Mouse (Mus musculus) liver, embryonic 14.5 days (tissue): ENCODE data around the gene Plekhn1. TPM values are rescaled to one million over a fixed set of nuclear protein-coding genes. Genes with fewer than 3 reads are reported as not detected.

ENCODE experiments used
- ATAC-seq: fragments of 200-750 bp; cut with Nextera tagmentation; 2 replicates; pipeline ENCODE4 v1.8.0; 2017; ENCODE audit warnings: moderate number of reproducible peaks, mild to moderate bottlenecking, moderate library complexity; ENCODE audit not compliant: insufficient read depth
- DNase-seq, 3 experiments: peaks; one replicate each; pipeline ENCODE4 v3.0.0-alpha.2; 2012 to 2013; ENCODE audit warnings: low read depth in 3 of 3, low spot score in 3 of 3
- H3K27ac ChIP-seq: fragments of 300-500 bp; sonication (generic); 2 replicates; pipeline ENCODE4 v1.5.1; 2014; ENCODE audit warnings: moderate library complexity, mild to moderate bottlenecking, control low read depth, inconsistent platforms
- H3K27me3 ChIP-seq: fragments of 300-500 bp; sonication (generic); 2 replicates; pipeline ENCODE4 v1.6.1; 2014; ENCODE audit warnings: mild to moderate bottlenecking, low read length, moderate library complexity; ENCODE audit not compliant: control insufficient read depth, insufficient read depth
- H3K36me3 ChIP-seq: fragments of 300-500 bp; sonication (generic); replicated peaks from 2 replicates; pipeline ENCODE4 v1.6.1; 2014; ENCODE audit warnings: low read depth; ENCODE audit not compliant: control insufficient read depth, insufficient read depth
- H3K4me1 ChIP-seq, 2 experiments: fragments of 200-500 bp in 1 of 2; fragments of 300-500 bp in 1 of 2; sonication (generic) in 1 of 2; replicated peaks; 2 replicates each; pipeline ENCODE4 v1.6.1; 2012 to 2014; ENCODE audit warnings: antibody characterized with exemption in 1 of 2, inconsistent platforms in 1 of 2, low read length in 1 of 2; ENCODE audit not compliant: control insufficient read depth in 2 of 2, insufficient read depth in 2 of 2
- H3K4me2 ChIP-seq: fragments of 300-500 bp; sonication (generic); 2 replicates; pipeline ENCODE4 v1.6.1; 2014; ENCODE audit warnings: low read depth, mild to moderate bottlenecking, control low read depth, moderate library complexity
- H3K4me3 ChIP-seq, 2 experiments: fragments of 200-500 bp in 1 of 2; fragments of 300-500 bp in 1 of 2; sonication (generic) in 1 of 2; 2 replicates each; pipeline ENCODE4 v1.5.1; 2012 to 2014; ENCODE audit warnings: low read depth in 2 of 2, low read length in 2 of 2, mild to moderate bottlenecking in 2 of 2, control low read depth in 1 of 2, inconsistent platforms in 1 of 2, moderate library complexity in 1 of 2; ENCODE audit not compliant: insufficient read depth in 1 of 2
- H3K9ac ChIP-seq: fragments of 300-500 bp; sonication (generic); replicated peaks from 2 replicates; pipeline ENCODE4 v1.6.1; 2014; ENCODE audit warnings: mild to moderate bottlenecking, control low read depth, moderate library complexity
- H3K9me3 ChIP-seq: fragments of 300-500 bp; sonication (generic); 2 replicates; pipeline ENCODE4 v1.6.1; 2016; ENCODE audit warnings: low read length, mixed read lengths; ENCODE audit not compliant: control insufficient read depth
- CTCF ChIP-seq: IDR thresholded peaks from 2 replicates; pipeline ENCODE4 v1.5.1; 2016; ENCODE audit warnings: antibody characterized with exemption, low read depth, control low read depth
- EP300 ChIP-seq: IDR thresholded peaks from 2 replicates; pipeline ENCODE4 v1.6.1; 2016; ENCODE audit warnings: antibody characterized with exemption, low read depth
- WGBS: fragments of 180-500 bp; shearing (Covaris S2); extraction: QIAGEN DNeasy Blood & Tissue Kit; methylation state at CpG from one replicate; pipeline ENCODE4 v1.1.7; 2014; ENCODE audit not compliant: insufficient replicate concordance; 5-methylcytosine and 5-hydroxymethylcytosine counted together
- polyA plus RNA-seq, 2 experiments: library from polyadenylated mRNA; depleted of rRNA in 1 of 2; stranded (reverse) in 1 of 2; unstranded in 1 of 2; fragments of >200 nt; fragmentation: Nextera tagmentation in 1 of 2; extraction: Ambion mirVana in 1 of 2; gene quantifications; 2 replicates each; pipeline versions ENCODE4 v1.2.1 to v1.2.3; 2012 to 2014

The Plekhn1 gene
- polyA plus RNA-seq, 2 experiments: 2.7 to 10.8 TPM

DNA sequence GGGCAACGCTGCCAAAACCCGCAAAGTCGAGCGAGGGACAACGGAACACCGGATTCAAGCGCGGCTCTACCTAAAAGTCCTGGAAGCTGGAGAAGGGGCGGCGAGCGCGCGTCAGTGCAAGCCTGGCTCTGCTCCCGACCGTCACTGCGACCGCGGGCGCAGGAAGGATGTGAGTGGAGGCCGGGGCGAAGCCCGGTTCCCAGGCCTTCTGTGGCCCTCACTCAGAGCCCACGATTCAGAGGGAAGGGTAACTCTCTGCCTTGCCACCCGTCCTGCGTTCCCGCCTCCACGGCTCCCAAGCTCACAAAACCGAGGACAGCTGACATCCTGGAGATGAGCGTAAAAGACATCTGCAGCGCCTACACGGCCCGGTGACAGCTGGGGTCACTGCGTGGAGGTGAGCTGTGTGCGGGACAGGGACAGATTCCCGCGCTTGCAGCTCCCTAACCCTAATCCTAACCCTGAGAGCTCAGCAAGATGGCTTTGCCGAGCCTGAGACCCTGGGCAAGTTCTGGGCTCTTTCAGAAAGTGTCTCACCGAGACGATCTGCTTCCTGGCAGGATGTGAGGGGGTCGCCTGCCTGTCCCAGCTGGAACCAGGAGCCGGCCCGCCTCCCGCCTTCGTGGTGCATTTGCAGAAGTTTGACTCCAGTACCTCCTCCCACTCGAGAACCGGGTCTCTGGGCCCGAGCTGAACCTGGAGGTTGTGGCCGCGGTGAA lies 31.1 kb downstream of the Plekhn1 start:
- Histone ChIP-seq H3K36me3 (no peaks in the 10 kb centered on the region), H3K27me3 (peaks cover 37% of the 10 kb centered on the region), H3K4me3 (peak overlapping the region; percentile 62 to 63), H3K9me3 (no peaks in the 10 kb centered on the region), H3K9ac (peak overlapping the region; percentile 56), H3K27ac (no peak overlapping the region), H3K4me1 (peaks cover 7 to 13% of the 10 kb centered on the region in 2 experiments), H3K4me2 (peak overlapping the region; percentile 80)
- no peak for DNase-seq
- no peak for ATAC-seq
- under 1% methylated on average over 49 of the region's 49 CpGs for WGBS
- no peak for TF ChIP-seq EP300
- TF ChIP-seq CTCF: no peak

DNA sequence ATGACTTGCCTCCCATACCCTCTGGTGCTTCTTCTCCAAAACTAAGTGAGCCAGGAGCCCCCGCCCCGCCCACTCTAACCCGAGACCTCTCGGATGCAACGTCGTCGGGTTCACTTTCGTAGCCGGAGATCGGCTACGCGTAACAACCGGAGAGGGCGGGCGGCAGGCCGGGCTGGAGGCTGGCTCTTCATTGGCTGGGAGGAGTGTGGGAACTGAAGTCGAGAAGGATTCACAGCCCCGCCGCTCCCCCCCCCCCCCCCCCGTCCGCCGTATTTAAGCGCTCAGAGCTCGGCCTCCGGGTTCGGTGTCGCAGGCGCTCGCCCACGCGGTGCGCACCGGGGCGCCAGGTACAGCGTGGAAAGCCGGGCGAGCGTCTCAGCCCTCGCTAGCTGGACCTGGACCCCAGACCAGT lies 31.6 kb downstream of the Plekhn1 start, which contains the start of gene AW011738:
AW011738 (plus strand) TSS at position 304 of the 412 bp plus-strand sequence.
- no peak for TF ChIP-seq CTCF
- no peak for TF ChIP-seq EP300
- Histone ChIP-seq H3K9ac (peak within 1 kb of the TSS; percentile 56), H3K9me3 (no peaks in the 10 kb centered on the region), H3K4me3 (peak within 1 kb of the TSS; percentile 62 to 63), H3K36me3 (no peaks in the 10 kb centered on the region), H3K4me2 (peak within 1 kb of the TSS; percentile 80), H3K27ac (peak within 1 kb of the TSS; percentile 74), H3K4me1 (peaks cover 9 to 16% of the 10 kb centered on the region in 2 experiments), H3K27me3 (peaks cover 37% of the 10 kb centered on the region)
- under 1% methylated on average over 33 of the region's 39 CpGs for WGBS
- ATAC-seq (peak; percentile 76), DNase-seq (peak; percentile 44 to 58 (median 53))

DNA sequence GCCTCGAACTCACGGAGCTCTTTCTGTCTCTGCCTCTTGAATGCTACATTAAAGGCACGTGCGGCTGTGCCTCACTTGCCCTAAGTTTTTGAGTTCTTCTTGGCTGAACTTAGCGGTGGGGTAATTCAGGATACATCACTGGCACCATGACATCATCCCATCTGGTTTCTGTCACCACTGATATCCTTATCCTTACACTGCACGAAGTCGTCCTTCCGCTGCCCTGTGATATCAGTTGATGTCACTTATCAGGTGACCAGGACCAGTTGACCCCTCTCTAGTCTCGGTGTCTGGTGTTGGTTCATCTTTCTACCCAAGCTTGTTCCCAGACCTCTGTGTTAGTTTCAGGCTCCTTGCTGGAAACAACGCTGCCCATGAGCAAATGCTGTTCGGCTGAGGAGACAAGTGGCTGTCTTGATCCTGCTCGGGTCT lies 32.2 kb downstream of the Plekhn1 start:
- Histone ChIP-seq H3K27me3 (peaks cover 37% of the 10 kb centered on the region), H3K4me2 (peak overlapping the region; percentile 80), H3K9me3 (no peaks in the 10 kb centered on the region), H3K27ac (peak overlapping the region; percentile 74), H3K9ac (peak overlapping the region; percentile 56), H3K36me3 (no peaks in the 10 kb centered on the region), H3K4me3 (peak overlapping the region; percentile 52 to 62), H3K4me1 (peaks cover 9 to 17% of the 10 kb centered on the region in 2 experiments)
- WGBS: 12% methylated on average over 12 of the region's 12 CpGs
- DNase-seq (peak; percentile 73 to 81 (median 80)), ATAC-seq (peak; percentile 76)
- TF ChIP-seq EP300 (peak; percentile 94), CTCF (no peak)

DNA sequence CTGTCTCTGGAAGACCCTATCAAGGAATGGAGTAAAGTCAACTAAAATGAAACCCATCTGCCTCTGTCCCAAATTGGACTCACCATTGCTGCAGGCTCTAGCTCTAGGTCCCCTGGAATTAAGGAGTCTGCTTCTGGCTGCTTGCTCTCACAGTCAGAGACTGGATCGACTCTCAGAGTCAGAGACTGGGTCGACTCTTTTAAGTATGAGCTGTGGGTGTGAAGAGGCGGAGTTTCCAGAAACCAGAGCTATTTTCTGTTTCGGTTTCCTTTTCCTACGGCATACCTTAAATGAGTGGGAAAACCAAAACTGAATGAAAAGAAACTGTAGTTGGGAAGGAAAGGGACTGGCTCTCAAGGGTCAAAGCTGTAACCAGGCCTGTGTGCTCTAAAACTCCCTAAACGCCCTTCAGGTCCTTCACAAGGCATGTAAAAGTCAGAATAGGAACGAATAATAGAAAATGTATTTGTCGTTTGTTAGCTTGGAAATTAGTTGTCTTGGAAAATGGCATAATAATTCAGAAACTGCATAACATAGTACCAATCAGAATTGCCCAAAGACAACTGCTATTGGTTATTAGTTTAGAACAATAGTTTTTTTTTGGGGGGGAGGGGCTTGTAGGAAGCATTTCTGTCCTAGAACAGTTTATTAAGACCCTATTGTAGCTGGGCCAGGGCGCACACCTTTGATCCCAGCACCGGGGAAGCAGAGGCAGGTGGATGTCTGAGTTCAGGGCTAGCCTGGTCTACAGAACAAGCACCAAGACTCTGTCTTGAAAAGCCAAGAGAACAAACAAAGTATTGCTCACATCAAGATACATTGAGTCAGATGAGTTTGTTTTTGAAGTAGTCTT lies 33.8 kb downstream of the Plekhn1 start, which contains the start of gene Isg15:
Isg15 (minus strand) TSS at position 196 of the 853 bp plus-strand sequence.
- no peaks in the 10 kb centered on the region for H3K36me3 ChIP-seq
- H3K4me1 ChIP-seq: peaks cover 14 to 17% of the 10 kb centered on the region in 2 experiments
- peaks cover 44% of the 10 kb centered on the region for H3K27me3 ChIP-seq
- H3K9me3 ChIP-seq: no peaks in the 10 kb centered on the region
- H3K27ac ChIP-seq: no peak within 1 kb of the TSS
- peak within 1 kb of the TSS in 1 of 2 experiments; percentile 29; a peak in 3 of 4 replicates for H3K4me3 ChIP-seq
- DNase-seq (no peak), ATAC-seq (no peak)
- TF ChIP-seq EP300: no peak
- no peak for TF ChIP-seq CTCF
- 40% methylated on average over 10 of the region's 10 CpGs for WGBS
- H3K4me2 ChIP-seq: peak within 1 kb of the TSS; percentile 49
- peak within 1 kb of the TSS; percentile 24; the same call in 1 of the 2 replicates for H3K9ac ChIP-seq
